Mouse (Mus musculus): Measurements from ENCODE around the gene Ep300. TPM values are rescaled to one million over a fixed set of nuclear protein-coding genes. Genes with fewer than 3 reads are reported as not detected.
"Not testable (repeated sequence)": the region's sequence is repeated elsewhere in the genome, so short reads cannot be mapped to it uniquely, and the experiment has no call there.

Ep300 gene
- total RNA-seq, 2 experiments from 2014 or later = 20.7 to 136 TPM

DNA sequence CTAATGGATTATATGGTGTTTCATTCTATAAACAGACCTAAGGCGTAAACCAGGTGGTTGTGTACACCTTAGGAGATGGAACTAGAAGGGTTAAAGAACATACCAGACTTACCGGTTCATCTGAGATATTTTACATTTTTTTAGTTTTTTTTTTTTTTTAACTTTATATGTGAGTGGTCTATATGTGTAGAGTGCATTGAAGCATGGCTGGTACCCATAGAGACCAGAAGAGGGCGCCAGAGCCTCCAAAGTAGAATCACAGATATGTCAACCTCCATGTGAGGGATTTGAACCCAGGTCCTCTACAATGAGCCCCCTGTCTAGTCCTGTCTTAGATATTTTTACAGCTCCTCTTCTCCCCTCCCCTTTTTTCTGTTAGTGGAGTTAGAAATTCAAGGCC, 112.7 kb downstream of the Ep300 start:
- no peak for ATAC-seq (replicated peaks; ENCODE audit: poor library complexity, severe bottlenecking)

DNA sequence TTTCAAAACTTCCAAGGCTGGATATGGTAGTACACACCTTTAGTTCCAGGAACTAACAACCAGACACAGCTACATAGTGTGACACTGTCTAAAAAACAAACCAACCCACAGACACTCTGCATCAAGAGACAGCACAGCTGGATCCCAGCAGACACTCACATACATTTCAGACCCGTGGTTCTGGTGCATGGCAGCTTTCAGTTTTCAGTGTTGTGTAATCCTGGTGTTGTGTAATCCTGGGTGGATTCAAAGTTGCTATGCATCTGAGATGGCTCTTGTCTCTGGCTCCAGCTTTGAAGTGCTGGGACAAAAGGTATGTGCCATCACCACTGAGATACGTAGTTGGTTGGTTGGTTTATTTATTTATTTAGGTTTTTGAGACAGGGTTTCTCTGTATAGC, 113.4 kb downstream of the Ep300 start:
- peak; percentile 69 for ATAC-seq (replicated peaks; ENCODE audit: poor library complexity, severe bottlenecking)

GRCm38 (mm10) chr15:81700161-81700560, 115.0 kb downstream of the Ep300 start:
- ATAC-seq (replicated peaks; ENCODE audit: poor library complexity, severe bottlenecking) = no peak

GRCm38 (mm10) chr15:81700601-81701000, 115.5 kb downstream of the Ep300 start:
- no peak for ATAC-seq (replicated peaks; ENCODE audit: poor library complexity, severe bottlenecking)

DNA sequence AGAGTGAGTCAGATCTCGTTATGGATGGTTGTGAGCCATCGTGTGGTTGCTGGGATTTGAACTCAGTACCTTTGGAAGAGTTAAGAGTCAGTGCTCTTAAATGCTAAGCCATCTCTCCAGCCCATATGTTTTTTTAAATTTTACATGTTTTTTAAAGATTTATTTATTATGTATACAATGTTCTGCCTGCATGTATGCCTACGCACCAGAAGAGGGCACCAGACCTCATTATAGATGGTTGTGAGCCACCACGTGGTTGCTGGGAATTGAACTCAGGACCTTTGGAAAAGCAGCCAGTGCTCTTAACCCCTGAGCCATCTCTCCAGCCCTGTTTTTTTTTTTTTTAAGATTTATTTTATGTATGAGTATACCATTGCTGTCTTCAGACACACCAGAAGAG, 116.2 kb downstream of the Ep300 start:
- not testable (repeated sequence) for ATAC-seq (replicated peaks; ENCODE audit: poor library complexity, severe bottlenecking)

Other genes with a start within 250 kb of the Ep300 start
- 66.2 and 71.3 TPM in 2 replicates for gene Slc25a17, start 224.5 kb upstream of the Ep300 start, total RNA-seq (2014; fragmentation: Nextera tagmentation)
- 69.2 and 87.4 TPM in 2 replicates for gene Slc25a17, start 224.5 kb upstream of the Ep300 start, total RNA-seq (2017)
- 134 and 171 TPM in 2 replicates for gene St13, start 185.3 kb upstream of the Ep300 start, total RNA-seq (2014; fragmentation: Nextera tagmentation)
- 292 and 310 TPM in 2 replicates for gene St13, start 185.3 kb upstream of the Ep300 start, total RNA-seq (2017)
- gene Xpnpep3, start 185.2 kb upstream of the Ep300 start, total RNA-seq (2014; fragmentation: Nextera tagmentation) = 14.8 and 17.3 TPM in 2 replicates
- 17.1 and 22.4 TPM in 2 replicates for gene Xpnpep3, start 185.2 kb upstream of the Ep300 start, total RNA-seq (2017)
- gene Dnajb7, start 177.1 kb upstream of the Ep300 start, total RNA-seq (2014; fragmentation: Nextera tagmentation) = not detected in 2 replicates
- gene Dnajb7, start 177.1 kb upstream of the Ep300 start, total RNA-seq (2017) = not detected in 2 replicates
- 251 and 317 TPM in 2 replicates for gene Rbx1, start 119.1 kb upstream of the Ep300 start, total RNA-seq (2014; fragmentation: Nextera tagmentation)
- 170 and 241 TPM in 2 replicates for gene Rbx1, start 119.1 kb upstream of the Ep300 start, total RNA-seq (2017)
- gene L3mbtl2, start 78.5 kb downstream of the Ep300 start, total RNA-seq (2014; fragmentation: Nextera tagmentation) = 33.8 and 41.7 TPM in 2 replicates
- 30.5 TPM in 2 replicates for gene L3mbtl2, start 78.5 kb downstream of the Ep300 start, total RNA-seq (2017)
- not detected in 2 replicates for gene Chadl, start 111.9 kb downstream of the Ep300 start, total RNA-seq (2014; fragmentation: Nextera tagmentation)
- 0.43 TPM in 1 of 2 replicates, not detected in the other for gene Chadl, start 111.9 kb downstream of the Ep300 start, total RNA-seq (2017)
- 20.7 and 31.9 TPM in 2 replicates for gene Zc3h7b, start 159.7 kb downstream of the Ep300 start, total RNA-seq (2014; fragmentation: Nextera tagmentation)
- gene Zc3h7b, start 159.7 kb downstream of the Ep300 start, total RNA-seq (2017) = 15.0 and 19.2 TPM in 2 replicates
- 58.9 and 63.9 TPM in 2 replicates for gene Rangap1, start 160.2 kb downstream of the Ep300 start, total RNA-seq (2014; fragmentation: Nextera tagmentation)
- gene Rangap1, start 160.2 kb downstream of the Ep300 start, total RNA-seq (2017) = 114 TPM in 2 replicates
- gene Tef, start 217.1 kb downstream of the Ep300 start, total RNA-seq (2014; fragmentation: Nextera tagmentation) = 6.6 and 9.4 TPM in 2 replicates
- gene Tef, start 217.1 kb downstream of the Ep300 start, total RNA-seq (2017) = 6.9 and 10.1 TPM in 2 replicates